Mouse (Mus musculus) ovary, postnatal 10 days (tissue): ENCODE measurements around the gene Slc4a5.
A peak's percentile ranks its signal among the peaks of the same experiment; 100 is the strongest.

Source experiments
- DNase-seq: peaks from one replicate; pipeline ENCODE4 v3.0.0; 2022; ENCODE audit warnings: low spot score

The Slc4a5 gene

DNA sequence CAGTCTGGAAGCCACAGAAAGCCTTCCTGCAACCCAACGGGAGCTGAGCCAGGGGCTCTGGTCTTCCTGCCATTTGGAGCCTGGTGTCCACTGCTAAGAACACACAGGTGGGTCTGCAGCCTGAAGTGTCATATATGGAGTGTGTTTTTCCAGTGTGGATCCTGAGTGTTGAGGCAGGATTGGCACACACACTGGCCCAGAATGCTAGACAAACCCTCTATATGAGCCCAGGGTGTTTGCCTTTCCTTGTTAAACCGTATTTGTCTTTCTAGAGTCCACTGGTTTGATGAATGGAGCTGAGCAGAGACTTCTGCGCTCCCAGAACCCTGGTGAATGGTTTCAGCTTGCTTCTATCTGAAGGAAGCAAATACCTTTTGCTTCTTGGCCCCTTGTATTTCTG is at the start of gene Slc4a5:
Slc4a5 (plus strand) TSS at position 15 of the 400 bp plus-strand sequence.
- DNase-seq: no peak

DNA sequence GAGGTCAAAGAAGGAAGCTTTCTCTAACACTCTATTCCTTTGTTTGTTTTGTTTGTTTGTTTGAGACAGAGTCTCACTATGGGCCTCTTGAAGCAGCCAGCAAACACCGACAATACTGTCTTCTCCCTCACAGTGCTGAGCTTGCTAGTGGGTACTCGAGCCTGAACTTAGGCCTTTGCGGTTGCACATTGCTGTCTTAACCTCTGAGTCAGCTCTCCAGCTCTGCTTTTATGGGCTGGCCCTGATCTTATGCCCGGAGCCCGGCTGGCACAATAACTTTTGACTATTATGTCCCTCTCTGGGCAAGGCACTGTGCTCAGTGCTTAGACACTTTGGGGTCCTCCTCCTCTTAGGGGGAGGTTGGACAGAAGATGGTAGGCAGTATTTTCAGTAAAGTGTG is 49.8 kb upstream of the Slc4a5 start:
- DNase-seq: no peak

DNA sequence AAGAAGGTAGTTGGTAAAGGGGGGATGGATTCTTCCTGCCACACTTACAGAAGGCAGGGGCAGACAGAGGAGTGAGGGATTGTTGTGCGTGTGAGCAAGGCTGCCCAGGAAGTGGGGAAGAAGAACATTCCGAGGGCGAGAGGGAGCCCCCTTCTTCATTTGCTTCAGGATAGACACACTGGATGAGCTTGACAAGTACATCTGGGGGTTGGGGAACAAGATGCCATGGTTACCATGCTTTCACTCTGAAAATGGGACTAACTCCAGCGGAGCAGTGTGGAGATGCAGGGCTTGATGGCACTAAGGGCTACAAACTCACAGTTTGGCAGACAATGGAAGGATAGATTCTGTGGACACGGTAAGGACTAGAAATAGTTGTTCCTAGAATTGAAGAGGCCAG is 48.6 kb upstream of the Slc4a5 start:
- no peak for DNase-seq

DNA sequence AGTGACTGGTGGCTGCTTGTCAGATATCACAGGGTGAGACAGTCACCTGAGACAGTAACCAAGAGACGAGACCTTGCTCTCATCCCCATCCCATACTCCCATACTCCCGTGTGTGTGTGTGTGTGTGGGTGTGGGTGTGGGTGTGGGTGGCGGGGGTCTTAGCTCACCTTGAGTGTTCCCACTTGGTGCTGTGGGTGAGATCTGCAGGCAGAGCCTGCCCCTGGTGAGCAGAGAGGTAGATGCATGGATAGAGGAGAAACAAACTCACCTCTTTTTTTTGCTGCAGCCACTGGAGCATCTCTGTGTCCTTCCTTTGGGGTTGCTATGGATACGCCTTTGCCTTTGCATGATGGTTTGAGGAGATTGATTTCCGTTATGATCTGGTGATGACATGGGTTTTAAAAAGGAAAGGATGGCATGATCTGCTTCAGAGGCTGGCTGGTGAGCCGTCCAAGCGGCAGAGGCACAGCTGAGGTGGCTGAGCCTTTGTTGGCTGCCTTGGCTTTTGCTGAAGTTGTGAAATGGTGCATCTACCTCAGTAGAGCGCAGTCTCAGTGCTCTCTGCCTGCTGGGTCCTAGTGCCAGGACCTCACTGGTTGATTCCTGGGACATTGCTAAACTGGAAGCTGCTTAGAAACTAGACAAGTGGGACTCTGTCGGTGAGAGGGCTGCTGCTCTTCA is 47.2 kb upstream of the Slc4a5 start:
- no peak for DNase-seq

DNA sequence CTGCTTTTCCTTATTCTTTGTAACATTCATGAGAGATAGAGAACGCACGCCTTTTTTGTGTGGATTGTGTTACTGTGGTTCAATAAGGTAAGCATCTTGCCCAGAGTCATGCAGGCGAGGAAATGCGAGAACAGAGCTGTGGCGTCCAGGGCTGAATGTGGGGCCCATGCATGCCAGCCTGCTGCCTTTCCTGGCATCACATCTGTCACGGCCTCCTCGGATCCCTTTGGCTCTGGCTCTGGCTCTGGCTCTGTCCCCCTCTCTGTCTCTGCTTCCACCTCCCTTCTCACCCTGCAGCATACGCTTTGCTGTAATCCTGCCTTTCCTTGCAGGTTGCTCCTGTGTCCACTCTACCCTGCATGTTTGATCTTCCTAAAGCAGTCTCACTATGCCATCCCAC is 43.6 kb upstream of the Slc4a5 start:
- no peak for DNase-seq

DNA sequence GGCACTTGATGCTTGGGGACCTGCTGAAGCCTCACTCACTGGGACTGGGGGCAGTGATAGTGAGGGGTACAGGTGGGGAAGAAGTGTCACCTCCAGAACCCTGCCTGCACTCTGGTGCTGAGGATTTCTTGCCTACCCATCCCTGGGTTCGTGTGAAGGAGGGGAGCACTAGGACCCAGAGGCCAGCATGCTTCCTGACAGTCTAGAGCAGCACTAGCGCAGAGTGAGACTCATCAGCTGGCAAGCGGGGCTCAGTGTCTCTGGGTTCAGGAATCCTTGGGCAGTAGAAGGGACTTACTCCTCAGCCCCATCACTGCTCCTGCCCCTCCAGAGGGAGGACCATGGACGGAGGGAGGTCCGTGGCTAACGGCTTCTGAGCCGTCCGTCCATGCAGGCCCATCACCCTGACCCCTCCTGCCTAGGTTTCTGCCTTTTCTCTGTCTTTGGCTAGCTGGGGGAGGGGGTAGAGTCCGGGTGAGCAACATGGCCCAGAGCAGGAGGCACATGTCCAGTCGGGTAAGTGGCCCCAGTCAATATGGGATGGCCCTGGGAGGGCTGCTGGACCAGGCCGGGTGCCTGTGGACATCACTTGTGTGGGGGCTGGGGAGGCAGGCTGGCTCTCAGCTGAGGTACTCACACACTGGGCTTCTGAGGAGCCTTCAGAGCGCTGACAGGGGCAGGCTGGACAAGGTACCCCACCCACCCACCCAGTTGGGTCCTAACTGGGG is 40.1 kb upstream of the Slc4a5 start:
- no peak for DNase-seq

DNA sequence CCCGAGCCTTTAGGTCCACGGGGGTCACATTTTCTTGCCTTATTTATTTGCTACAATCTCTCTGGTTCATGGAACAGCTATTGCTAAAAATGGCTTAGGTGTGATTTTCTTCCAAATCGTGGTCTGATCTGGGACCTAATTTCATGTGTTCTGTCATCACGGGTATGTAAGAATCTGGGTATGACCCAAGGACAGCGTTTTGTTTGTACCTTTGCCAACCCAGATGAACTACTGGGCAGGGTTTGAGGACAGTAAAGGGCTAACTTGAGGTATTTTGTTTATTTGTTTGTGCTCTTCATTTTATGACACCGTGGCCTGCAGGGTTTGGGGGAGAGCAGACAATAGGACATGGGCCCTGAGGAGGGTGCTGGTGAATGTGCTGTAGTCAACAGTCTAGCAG is 39.0 kb upstream of the Slc4a5 start:
- DNase-seq: no peak

DNA sequence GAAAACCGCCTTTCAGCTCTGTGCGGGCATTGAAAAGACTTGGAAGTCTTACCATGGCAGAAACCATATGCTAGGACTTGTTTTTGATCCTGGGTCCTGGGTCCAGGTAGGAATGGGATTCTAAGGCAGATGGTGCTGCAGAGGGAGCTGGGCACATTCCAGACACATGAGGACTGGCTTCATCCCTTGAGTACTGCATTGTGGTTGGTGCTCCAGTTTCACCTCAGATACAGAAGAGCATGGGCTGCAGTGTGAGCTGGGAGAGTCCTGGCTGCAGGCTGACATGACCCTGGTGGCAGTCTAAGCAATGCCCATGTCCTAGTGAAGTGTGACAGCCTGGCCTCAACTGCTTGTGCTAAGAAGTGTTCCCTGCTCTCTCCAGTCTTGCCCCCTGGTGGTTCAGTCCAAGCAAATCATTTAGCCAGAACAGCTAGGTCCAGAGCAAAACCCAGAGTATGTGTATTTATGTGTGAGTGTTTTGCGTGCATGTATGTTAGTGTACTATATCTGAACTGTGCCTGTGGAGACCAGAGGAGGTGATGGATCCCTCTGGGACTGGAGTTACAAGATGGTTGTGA is 34.7 kb upstream of the Slc4a5 start:
- no peak for DNase-seq

DNA sequence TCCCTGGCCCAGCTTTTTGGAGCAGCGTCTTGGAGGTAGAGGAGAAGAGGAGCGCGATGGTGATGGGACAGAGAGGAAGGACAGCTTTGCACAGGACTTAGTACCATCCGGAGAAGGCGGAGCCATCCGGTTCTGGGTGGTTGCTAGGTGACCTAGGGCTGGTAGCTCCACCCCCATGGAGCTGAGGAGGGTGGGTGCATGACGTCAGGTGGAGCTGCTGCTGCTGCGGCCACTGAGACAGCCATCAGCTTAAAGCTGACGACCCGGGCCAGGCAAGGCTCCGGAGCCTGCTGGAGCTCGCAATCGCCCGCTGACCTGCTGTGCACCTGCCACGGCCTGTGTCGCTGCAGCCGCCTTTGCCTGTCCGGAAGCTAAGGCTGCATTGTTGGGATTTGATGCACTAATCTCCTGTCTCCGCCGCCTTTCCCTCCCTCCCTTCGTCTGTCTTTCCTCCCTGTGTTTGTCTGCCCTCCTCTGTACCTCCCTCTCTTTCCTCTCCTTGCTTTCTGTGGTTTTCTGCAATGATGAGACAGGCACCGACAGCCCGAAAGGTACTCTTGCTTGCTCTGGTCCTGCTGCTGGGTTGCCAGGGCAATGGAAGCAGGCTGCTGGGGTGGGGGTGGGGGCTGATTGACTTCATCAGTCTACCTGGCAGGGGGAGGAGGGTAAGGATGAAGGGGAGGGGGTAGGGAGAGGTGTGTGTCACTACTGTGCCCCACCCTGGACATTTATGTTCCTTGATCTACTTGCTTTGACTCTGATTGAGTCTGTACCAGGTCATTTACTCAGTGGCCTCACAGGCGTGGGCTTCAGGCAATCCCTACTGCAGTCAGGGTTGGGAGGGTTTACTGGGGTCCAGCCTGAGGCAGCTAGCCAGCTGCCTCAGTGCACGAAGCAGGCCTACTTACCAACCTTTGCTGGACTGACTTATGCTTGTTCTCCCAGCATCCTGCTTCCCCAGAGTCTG is 33.5 kb upstream of the Slc4a5 start:
- DNase-seq: no peak

DNA sequence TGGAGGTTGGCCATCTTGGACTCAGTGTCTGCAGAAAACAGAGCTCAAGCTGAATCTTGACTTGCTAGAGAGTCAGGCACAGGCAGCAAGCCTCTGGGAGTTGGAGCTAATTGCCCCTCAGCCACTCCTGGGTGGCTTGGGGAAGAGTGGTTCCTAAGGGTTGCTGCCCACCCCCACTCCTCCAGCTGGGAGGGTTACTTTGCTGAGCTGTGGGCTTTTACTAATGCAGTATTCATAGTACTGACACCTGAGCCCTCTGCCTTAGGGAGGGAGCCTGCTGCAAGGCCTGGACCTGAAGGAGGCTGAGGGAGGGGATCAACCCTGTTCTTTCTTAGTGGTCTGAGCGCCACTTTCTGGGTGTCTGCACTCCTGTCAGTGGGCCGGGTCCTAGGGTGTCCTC is 32.7 kb upstream of the Slc4a5 start:
- no peak for DNase-seq

DNA sequence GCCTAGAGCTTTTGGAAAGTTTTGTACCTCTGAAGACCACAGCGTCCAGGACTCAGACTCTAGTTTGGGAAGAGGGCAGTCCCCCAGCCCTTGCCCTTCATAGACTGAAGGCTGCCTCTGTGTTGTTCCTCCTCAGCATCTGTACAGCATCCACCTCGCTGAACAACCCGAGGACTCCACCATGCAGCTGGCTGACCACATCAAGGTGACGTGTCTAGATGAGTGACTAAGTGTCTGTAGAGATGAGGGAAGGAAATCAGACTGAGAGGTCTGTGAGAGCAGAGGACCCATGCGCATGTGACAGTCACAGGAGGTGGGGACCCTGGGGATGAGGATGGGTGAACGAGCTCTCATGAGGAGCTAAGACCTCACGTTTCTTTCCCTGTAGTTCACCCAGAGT is 26.1 kb upstream of the Slc4a5 start:
- DNase-seq: no peak

DNA sequence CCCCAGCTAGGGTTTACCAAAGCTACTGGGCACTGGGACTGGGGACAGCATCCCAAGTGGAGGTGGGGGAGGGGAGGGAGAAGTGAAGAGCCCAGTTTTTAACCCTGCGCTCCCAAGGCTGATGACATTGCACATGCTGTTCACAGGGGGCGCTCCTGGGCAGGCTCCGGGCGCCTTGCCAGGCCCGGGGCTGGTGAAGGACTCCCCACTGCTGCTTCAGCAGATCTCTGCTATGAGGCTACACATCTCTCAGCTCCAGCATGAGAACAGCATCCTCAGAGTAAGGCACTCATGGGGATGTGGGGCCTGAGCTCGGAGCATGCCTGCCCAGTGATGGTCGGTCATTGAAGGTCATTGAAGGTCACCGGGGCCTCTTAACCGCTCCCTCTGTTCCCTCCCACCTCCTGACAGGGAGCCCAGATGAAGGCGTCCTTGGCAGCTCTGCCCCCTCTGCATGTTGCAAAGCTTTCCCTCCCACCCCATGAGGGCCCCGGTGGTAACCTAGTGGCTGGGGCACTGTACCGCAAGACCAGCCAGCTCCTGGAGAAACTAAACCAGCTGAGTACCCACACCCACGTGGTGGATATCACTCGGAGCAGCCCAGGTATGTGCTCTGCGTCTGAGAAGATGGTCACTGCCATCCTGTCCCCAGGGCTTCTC is 22.2 kb upstream of the Slc4a5 start:
- DNase-seq: no peak

DNA sequence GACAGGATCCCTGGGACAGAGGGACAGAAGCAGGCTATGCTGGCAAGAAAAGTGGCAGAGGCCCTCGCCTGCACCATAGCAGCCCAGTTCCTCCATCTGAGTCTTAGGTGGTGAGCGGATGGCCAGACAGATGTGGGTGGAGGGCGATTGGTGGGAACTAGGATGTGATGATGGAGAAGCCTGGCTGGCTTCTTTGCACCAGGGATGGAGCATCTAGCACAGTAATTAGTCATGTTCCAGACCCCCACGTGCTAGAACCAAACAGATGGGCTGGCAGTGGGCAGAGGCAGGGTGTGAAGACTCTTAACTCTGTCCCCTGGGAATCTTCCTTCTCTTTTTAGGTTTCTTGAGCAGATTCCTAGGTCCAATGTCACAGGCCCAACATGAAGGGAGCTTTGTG is 16.3 kb upstream of the Slc4a5 start:
- DNase-seq: no peak

DNA sequence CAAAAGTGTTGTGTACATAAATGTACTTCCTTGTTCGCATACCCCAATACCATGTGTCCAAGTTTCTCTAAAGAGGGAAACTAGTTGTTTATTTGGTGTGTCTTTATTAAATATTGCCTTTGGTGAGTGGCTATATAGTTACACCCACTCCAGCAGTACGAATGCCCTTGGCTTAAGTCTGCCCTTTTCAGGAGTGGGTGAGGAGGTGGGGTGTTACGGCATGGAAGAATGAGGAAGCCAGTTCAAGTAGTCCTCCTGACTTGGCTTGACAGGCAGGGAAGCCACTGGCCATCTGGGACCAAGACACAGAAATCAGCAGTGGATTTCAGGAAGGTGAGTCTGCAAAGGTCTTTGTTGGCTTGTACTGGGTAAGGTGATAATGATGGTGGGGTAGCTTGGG is 13.8 kb upstream of the Slc4a5 start:
- DNase-seq: no peak

DNA sequence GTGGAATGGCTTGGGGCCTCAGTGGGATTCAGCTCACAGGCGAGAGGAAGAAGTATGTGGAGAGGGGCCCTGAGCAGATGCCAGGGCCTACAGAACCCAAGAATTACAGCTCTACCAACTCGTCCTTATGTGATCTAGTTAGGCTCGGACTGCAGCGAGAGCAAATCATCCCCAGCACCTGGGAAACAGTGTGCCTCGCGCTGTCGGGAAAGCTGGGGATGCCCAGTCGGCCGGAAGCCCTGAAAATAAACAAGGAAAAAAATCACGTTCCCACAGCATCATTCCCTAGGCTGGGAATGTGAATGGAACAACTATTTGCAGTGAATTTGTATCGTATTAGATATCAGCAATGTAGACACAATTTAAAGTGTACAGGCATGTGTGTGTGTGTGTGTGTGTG is 13.3 kb upstream of the Slc4a5 start:
- no peak for DNase-seq

DNA sequence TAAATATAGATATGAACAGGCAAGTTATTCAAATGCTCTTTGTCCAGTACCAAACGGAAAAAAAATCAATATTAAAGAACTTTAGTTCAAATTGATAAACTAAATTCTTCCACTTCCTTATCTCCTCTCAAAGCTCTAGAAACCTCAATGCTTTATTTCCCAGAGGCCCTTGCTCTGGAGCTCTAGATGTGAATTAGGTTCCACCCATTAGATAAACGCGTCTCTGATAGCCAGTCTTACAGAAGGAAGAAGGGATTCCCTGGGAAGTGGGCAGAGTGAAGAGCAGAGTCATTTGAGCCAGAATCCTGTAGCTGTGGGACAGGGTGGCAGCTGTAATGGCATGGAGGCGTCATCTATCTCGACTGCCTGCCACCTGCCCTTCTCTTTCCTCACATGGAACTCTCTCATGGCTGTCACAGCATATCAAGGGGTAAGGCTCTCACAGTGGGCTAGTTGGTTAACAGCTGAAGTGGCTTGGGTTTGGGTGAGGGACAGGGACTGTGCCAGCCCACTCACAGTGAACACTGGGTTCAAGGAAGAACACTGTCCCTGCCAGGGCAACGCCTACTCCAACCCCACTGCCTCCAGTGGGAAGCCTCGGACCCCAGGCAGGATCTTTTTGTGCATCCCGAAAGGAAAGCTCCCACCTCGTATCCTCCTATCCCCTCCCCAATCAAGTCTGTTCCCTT is 12.1 kb upstream of the Slc4a5 start:
- no peak for DNase-seq

DNA sequence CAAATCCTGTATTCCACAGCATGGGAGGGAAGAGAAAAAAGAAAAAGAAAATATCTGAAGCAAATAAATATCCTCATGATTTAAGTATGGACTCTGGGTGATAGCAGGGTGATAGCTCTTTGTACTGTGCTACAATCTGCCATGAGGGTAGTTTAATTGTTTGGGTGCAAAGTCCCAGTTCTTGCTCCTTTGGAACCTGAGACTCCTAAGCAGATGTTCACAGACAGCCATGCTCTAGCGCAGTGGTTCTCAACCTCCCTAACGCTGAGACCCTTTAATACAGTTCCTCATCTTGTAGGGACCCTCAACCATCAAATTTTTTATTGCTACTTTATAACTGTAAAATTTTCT is 11.6 kb upstream of the Slc4a5 start:
- no peak for DNase-seq

DNA sequence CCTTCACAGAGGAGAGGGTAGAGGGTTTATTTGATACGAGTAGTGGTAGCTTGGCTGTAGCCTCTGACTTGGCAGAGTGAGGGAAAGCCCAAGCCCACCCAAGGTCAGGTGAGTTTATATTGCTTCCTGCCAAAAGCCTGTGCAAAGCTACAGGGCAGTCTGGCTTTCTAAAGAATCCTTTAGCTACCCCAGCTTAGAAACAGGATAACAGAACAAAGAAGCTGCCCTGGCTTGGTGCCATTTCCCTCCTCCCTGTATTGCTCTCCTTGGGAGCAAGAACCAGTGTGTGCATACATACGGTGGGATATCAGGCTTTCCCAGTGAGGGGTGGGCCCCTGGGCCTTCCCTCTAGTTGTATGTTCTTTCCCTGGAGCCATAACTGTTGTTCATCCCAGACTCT is 9.1 kb upstream of the Slc4a5 start:
- no peak for DNase-seq

DNA sequence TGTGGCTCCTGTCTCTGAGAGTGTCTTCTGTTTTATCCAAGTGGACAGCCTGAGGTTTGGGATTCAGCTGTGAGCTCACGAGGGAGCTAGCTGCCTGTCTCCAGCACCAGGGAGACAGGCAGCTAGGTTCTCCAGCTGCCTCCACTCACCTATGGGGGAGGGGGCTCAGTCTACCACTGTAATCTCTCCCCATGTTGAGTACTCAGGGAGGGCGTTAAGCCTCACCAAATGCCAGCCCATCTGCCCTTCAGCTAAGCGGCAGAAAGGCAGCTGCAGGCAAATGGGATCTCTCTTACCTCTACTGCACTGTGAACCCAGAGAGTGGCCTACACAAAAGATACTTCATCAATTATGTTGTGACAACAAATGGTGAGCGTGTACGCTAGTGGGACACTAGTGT is 8.1 kb upstream of the Slc4a5 start:
- no peak for DNase-seq

DNA sequence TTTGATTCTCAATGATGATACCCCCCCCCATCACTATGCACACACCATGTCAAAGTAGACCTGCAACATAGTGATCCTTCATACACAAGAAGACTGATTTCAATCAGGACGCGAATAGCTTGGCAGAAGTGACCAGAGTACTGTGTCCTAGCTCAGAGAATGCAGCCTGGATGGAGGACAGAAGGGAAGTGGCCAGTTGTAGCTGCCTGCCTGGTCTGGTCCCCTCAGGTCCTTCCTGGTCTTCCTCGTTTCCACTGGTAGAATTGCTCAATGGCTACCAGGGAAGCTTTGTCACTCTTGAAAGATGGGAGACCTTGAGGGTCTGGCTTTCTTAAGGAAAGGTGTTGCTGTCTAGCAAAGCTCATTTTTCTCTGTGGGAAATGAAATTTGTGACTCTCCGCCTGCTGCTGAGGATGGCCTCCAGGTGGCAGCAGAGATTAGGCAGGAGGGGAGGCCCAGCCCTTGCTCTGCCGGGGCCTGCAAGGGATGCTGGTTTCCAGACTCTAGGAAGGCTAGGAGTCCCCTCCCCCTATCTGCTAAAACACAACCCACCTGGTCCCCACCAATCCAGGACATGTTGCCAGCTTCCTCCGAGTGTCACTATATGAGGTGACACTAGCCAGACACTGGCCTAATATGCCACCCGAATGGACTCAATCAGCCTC is 4.5 kb upstream of the Slc4a5 start:
- DNase-seq: peak; percentile 37

DNA sequence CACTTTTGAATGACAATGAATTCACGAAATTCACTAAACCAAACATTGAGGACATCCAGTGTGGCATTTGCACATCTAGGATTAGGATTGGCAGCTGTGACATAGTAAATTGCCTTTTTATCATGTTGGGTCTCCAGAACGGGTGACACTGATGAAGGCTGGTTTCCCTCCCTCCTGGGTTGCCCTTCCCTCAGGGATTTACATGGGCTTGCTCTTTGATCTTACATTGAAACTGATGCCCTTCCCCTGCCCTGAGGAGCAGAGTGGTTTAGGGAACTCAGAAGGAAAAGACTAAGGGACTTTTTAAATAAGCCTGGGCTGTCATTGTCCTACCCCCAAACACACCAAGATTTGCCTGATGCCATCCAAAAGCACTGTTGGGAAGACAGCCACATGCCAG is 11.9 kb downstream of the Slc4a5 start:
- no peak for DNase-seq
